Mouse (Mus musculus) stomach, postnatal 0 days (tissue): Measurements from ENCODE around the gene Gm9970. TPM values are rescaled to one million over a fixed set of nuclear protein-coding genes. Genes with fewer than 3 reads are reported as not detected.

Source experiments
- ATAC-seq: fragments of 200-750 bp; cut with Nextera tagmentation; 2 replicates; pipeline ENCODE4 v1.8.0; 2017; ENCODE audit not compliant: low FRiP score, low TSS enrichment
- DNase-seq: peaks from one replicate; pipeline ENCODE4 v3.0.0-alpha.2; 2016; ENCODE audit warnings: low spot score
- H3K27ac ChIP-seq: fragments of 300-500 bp; sonication (generic); replicated peaks from 2 replicates; pipeline ENCODE4 v1.5.1; 2014; ENCODE audit warnings: mild to moderate bottlenecking, control low read depth
- H3K27me3 ChIP-seq: fragments of 300-500 bp; sonication (generic); 2 replicates; pipeline ENCODE4 v1.6.1; 2014; ENCODE audit warnings: low read length; ENCODE audit not compliant: control insufficient read depth, insufficient read depth
- H3K36me3 ChIP-seq: fragments of 300-500 bp; sonication (generic); 2 replicates; pipeline ENCODE4 v1.6.1; 2014; ENCODE audit warnings: low read length, mixed read lengths; ENCODE audit not compliant: control insufficient read depth, insufficient read depth
- H3K4me1 ChIP-seq: fragments of 300-500 bp; sonication (generic); replicated peaks from 2 replicates; pipeline ENCODE4 v1.6.1; 2014; ENCODE audit warnings: antibody characterized with exemption; ENCODE audit not compliant: control insufficient read depth, insufficient read depth
- H3K4me2 ChIP-seq: fragments of 300-500 bp; sonication (generic); replicated peaks from 2 replicates; pipeline ENCODE4 v1.6.1; 2014; ENCODE audit warnings: low read depth, mild to moderate bottlenecking, control low read depth, moderate library complexity
- H3K4me3 ChIP-seq: fragments of 300-500 bp; sonication (generic); 2 replicates; pipeline ENCODE4 v1.5.1; 2014; ENCODE audit warnings: low read depth, low read length, control low read depth
- H3K9ac ChIP-seq: fragments of 300-500 bp; sonication (generic); 2 replicates; pipeline ENCODE4 v1.6.1; 2014; ENCODE audit warnings: mild to moderate bottlenecking, low read length, control low read depth, mixed read lengths
- H3K9me3 ChIP-seq: fragments of 300-500 bp; sonication (generic); 2 replicates; pipeline ENCODE4 v1.6.1; 2016; ENCODE audit warnings: low read length; ENCODE audit not compliant: control insufficient read depth
- CTCF ChIP-seq: IDR thresholded peaks from 2 replicates; pipeline ENCODE4 v1.5.1; 2016; ENCODE audit warnings: antibody characterized with exemption, low read depth, mild to moderate bottlenecking, moderate library complexity
- EP300 ChIP-seq: optimal IDR thresholded peaks from 2 replicates; pipeline ENCODE3; 2016; ENCODE audit warnings: antibody characterized with exemption
- WGBS: fragments of 180-500 bp; shearing (Covaris S2); extraction: QIAGEN DNeasy Blood & Tissue Kit; methylation state at CpG from one replicate; pipeline ENCODE4 v1.1.7; 2014; 5-methylcytosine and 5-hydroxymethylcytosine counted together
- polyA plus RNA-seq: library from polyadenylated mRNA; unstranded; fragments of >200 nt; fragmentation: Nextera tagmentation; extraction: Ambion mirVana; gene quantifications from 2 replicates; pipeline ENCODE4 v1.2.1, GENCODE M21; 2015

The Gm9970 gene
- polyA plus RNA-seq, 1 experiment from 2014 or later: 0.38 TPM

GRCm38 (mm10) chr5:31196207-31196606, 44.8 kb downstream of the Gm9970 start:
- Histone ChIP-seq H3K4me1 (0 out of 2 replicates have a peak, but pooled peaks cover 3% of the 10 kb centered on the region), H3K27me3 (no peaks in the 10 kb centered on the region), H3K4me2 (no peak overlapping the region), H3K4me3 (no peak overlapping the region), H3K9ac (no peak overlapping the region; the same call in 1 of the 2 replicates), H3K27ac (peak overlapping the region; percentile 67), H3K9me3 (peaks cover 5% of the 10 kb centered on the region), H3K36me3 (peaks cover 42% of the 10 kb centered on the region)
- DNase-seq: no peak
- TF ChIP-seq CTCF (no peak), EP300 (no peak)
- WGBS: 81% methylated on average over 10 of the region's 10 CpGs
- no peak for ATAC-seq

GRCm38 (mm10) chr5:31195671-31196070, 45.4 kb downstream of the Gm9970 start:
- Histone ChIP-seq H3K27me3 (no peaks in the 10 kb centered on the region), H3K36me3 (peaks cover 44% of the 10 kb centered on the region), H3K27ac (peak overlapping the region; percentile 67), H3K9ac (no peak overlapping the region; the same call in 1 of the 2 replicates), H3K4me3 (no peak overlapping the region), H3K9me3 (peaks cover 5% of the 10 kb centered on the region), H3K4me1 (0 out of 2 replicates have a peak, but pooled peaks cover 3% of the 10 kb centered on the region), H3K4me2 (no peak overlapping the region)
- ATAC-seq: no peak
- TF ChIP-seq EP300 (no peak), CTCF (no peak)
- DNase-seq: no peak
- WGBS: 84% methylated on average over 4 of the region's 4 CpGs

DNA sequence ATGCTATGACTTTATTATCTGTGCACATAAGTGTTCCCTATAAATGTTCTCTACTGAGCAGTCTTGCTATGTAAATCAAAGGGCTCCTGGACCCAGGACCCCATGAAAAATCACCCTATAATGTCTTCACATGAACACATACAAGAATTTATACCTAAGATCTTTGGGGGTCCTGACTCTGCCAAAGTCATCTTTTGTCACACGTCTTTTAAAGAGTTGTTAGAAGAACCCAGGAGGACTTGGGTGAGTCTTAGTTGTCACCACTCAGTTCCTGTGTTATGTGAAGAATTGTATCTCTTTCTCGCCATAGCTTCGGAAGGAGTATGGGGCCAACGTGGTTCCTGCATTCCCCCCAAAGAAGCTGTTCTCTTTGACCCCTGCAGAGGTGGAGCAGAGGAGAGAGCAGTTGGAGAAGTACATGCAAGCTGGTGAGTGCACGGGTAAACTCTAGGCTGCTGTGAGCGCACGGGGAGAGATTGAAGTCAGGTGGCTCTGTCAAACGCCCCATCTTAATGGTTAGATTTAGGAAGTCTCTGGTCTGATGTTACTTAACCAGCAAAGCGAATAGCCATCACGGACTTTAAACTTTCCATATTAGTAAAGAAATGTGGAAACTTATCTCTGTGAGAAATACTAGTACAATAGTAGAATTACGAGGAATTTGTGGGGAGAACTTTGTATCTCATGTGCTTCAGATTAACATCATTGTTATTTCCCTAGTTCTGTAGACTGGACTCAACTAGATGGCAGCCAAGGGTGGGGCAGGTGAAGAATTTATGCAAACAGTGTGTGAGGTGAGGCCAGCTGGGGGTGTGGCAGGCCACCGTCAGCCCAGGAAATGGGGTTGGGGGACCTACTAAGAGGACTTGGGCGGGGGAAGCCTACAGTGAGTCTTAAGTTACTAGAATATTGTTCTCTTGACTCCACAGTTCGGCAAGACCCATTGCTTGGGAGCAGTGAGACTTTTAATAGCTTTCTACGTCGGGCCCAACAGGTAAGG, 46.2 kb downstream of the Gm9970 start:
- no peak overlapping the region for H3K9ac ChIP-seq
- H3K4me3 ChIP-seq: no peak overlapping the region
- 0 out of 2 replicates have a peak, but pooled peaks cover 3% of the 10 kb centered on the region for H3K4me1 ChIP-seq
- 82% methylated on average over 16 of the region's 16 CpGs for WGBS
- peaks cover 44% of the 10 kb centered on the region for H3K36me3 ChIP-seq
- no peaks in the 10 kb centered on the region for H3K9me3 ChIP-seq
- H3K27ac ChIP-seq: no peak overlapping the region; the same call in 1 of the 2 replicates
- TF ChIP-seq CTCF (no peak), EP300 (no peak)
- ATAC-seq: no peak
- peak; percentile 60 for DNase-seq
- H3K27me3 ChIP-seq: no peaks in the 10 kb centered on the region
- no peak overlapping the region for H3K4me2 ChIP-seq

DNA sequence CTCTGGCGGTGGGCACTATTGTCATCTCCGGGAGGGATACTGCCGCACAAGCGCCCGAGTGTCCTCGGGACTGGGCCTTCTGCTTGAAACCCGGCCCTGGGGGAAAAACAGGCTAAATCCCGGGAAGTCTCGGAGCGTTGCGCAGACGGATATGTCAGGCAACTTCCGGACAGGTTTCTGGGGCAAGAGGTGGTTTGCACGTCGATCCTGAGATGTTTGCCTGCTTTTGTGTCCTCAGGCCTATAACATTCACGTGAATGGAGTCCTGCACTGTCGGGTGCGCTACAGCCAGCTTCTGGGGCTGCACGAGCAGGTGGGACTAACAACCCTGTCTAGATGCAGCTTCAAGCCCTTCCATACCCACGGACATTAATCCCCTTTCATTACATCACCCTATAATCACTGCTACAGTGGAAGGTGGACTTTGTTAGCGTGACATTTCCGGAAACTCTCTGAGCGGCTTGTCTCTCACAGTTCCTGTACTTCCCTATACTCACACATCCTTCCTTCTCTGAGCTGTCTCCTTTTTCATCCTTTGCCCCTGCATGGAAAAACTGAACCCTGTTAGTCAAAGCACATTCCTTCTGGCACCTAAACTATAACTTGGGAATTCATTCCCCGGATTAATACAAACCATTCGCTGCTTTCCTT, 47.3 kb downstream of the Gm9970 start:
- no peaks in the 10 kb centered on the region for H3K27me3 ChIP-seq
- H3K27ac ChIP-seq: peak overlapping the region; percentile 93
- TF ChIP-seq EP300: no peak
- no peak for TF ChIP-seq CTCF
- H3K9me3 ChIP-seq: no peaks in the 10 kb centered on the region
- no peak for DNase-seq
- H3K4me3 ChIP-seq: peak overlapping the region; percentile 87
- peak overlapping the region; percentile 76 for H3K4me2 ChIP-seq
- 9% methylated on average over 25 of the region's 25 CpGs for WGBS
- H3K9ac ChIP-seq: peak overlapping the region; percentile 87
- 0 out of 2 replicates have a peak, but pooled peaks cover 3% of the 10 kb centered on the region for H3K4me1 ChIP-seq
- H3K36me3 ChIP-seq: peaks cover 36% of the 10 kb centered on the region
- ATAC-seq: no peak

DNA sequence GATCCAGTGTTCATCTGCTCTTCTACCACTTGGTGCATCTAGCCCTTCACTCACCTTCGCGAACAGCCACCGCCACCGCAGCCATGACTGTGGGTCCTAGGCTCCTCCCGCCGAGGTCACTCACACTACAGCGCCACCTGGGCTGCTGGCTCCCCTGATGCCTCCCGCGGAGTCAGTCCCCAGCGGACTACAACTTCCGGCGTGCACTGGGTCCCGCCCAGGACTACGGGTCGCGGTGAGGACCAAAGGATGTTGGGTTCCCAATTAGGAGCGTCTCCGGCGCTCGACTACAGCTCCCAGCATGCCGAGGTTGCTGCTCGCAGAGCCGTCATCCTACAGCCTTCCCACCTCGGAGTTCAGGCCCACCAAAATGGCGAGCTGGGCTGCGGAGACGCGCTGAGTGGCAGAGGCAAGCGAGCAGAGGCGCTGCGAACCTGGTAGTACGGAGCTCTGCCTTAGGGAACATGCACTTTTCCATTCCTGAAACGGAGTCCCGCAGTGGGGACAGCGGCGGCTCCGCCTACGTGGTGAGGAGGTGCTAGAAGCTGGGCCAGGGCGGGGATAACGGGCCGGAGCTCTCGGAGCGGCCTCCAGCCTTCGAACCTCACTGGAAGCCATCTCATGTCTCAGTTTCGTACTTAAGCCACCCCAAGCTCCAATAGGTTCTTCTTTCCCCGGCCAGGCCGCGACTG, 47.9 kb downstream of the Gm9970 start, which contains the start of the genes Snx17 and Eif2b4:
Gene Snx17, plus strand, starts transcription at position 289 of the 692 bp plus-strand sequence.
Gene Eif2b4, minus strand, starts transcription at position 492 of the 692 bp plus-strand sequence.
- DNase-seq: peak; percentile 99
- Histone ChIP-seq H3K4me3 (peak within 1 kb of the TSS; percentile 87), H3K27me3 (no peaks in the 10 kb centered on the region), H3K27ac (peak within 1 kb of the TSS; percentile 93), H3K9ac (peak within 1 kb of the TSS; percentile 87), H3K4me2 (peak within 1 kb of the TSS; percentile 80), H3K36me3 (peaks cover 33% of the 10 kb centered on the region), H3K4me1 (0 out of 2 replicates have a peak, but pooled peaks cover 3% of the 10 kb centered on the region), H3K9me3 (no peaks in the 10 kb centered on the region)
- 0% methylated on average over 48 of the region's 48 CpGs for WGBS
- peak; percentile 95 for ATAC-seq
- TF ChIP-seq CTCF (peak; percentile 82), EP300 (no peak)
